Mouse (Mus musculus): Measurements from ENCODE around the gene Pnma5.

GRCm38 (mm10) chrX:73062323-73062722 is 25.4 kb upstream of the Pnma5 start:
- TF ChIP-seq HCFC1 (IDR thresholded peaks at IDR 0.05; ENCODE audit: borderline replicate concordance, insufficient read depth, low read length), result no peak
- no peak for TF ChIP-seq MAFK (IDR thresholded peaks at IDR 0.05; ENCODE audit: insufficient read depth, low read depth, low read length)
- TF ChIP-seq ZNF384 (IDR thresholded peaks at IDR 0.05; ENCODE audit: low read depth, low read length), result no peak
- no peak for TF ChIP-seq ZC3H11A (IDR thresholded peaks at IDR 0.05; ENCODE audit: borderline replicate concordance, low read depth, low read length)

Data from ES-E14 (cell line).